25 mouse cellular contexts compared by ENCODE assay signal in genomic region chr17:87051652-87052051, GRCm38 (mm10).
"Had no signal": no experiment of that assay in that cellular context is flagged by ENCODE, and none has a peak within 500 bp of the region (broad histone marks: within the 10 kb centered on the region; RNA-seq: fewer than 3 reads in every experiment).

No protein-coding gene starts in this region.

- H3K27me3 ChIP-seq: heart, embryonic 12.5 days; hindbrain, embryonic 12.5 days; intestine, embryonic 15.5 days had no signal

- H3K4me2 ChIP-seq: heart, embryonic 12.5 days; hindbrain, embryonic 12.5 days; hindbrain, embryonic 14.5 days; intestine, embryonic 15.5 days; limb, embryonic 12.5 days; liver, embryonic 11.5 days had no signal

- H3K27ac ChIP-seq: gastrocnemius, adult 2 months; heart, adult 2 months; hindbrain, embryonic 10.5 days; hindbrain, embryonic 12.5 days; hindbrain, embryonic 14.5 days; intestine, embryonic 15.5 days; left cerebral cortex, adult 2 months; limb, embryonic 10.5 days; limb, embryonic 12.5 days had no signal

- H3K9me3 ChIP-seq: heart, embryonic 12.5 days; hindbrain, embryonic 10.5 days; hindbrain, embryonic 12.5 days; intestine, embryonic 15.5 days; limb, embryonic 10.5 days; limb, embryonic 12.5 days had no signal

- H3K9ac ChIP-seq: heart, embryonic 12.5 days; hindbrain, embryonic 12.5 days; hindbrain, embryonic 14.5 days; intestine, embryonic 15.5 days; limb, embryonic 12.5 days had no signal

- H3K4me3 ChIP-seq: gastrocnemius, adult 2 months; heart, adult 2 months; heart, embryonic 12.5 days; hindbrain, embryonic 10.5 days; hindbrain, embryonic 12.5 days; intestine, embryonic 15.5 days; layer of hippocampus, adult 2 months; left cerebral cortex, adult 2 months; limb, embryonic 10.5 days; limb, embryonic 12.5 days had no signal

- H3K36me3 ChIP-seq: heart, embryonic 12.5 days; hindbrain, embryonic 10.5 days; hindbrain, embryonic 12.5 days; intestine, embryonic 15.5 days; limb, embryonic 10.5 days; limb, embryonic 12.5 days had no signal

- H3K4me1 ChIP-seq: hindbrain, embryonic 12.5 days had no signal

- DNase-seq: gastrocnemius, adult 2 months; gastrocnemius, postnatal 10 days; gastrocnemius, postnatal 25 days; heart, adult 2 months; heart, postnatal 10 days; heart, postnatal 36 days; kidney, adult 18-20 months; kidney, adult 8-10 months; kidney, postnatal 10 days; kidney, postnatal 25 days; kidney, postnatal 4 days; liver had no signal

- ATAC-seq: hindbrain, embryonic 16.5 days; inflammation-experienced regulatory T-cells, adult 6 months; intestine, embryonic 15.5 days; intestine, postnatal 0 days had no signal
